ENCODE assay signal across 8 mouse cellular contexts in genomic region chr3:27155051-27155855, GRCm38 (mm10). TPM values are rescaled to one million over a fixed set of nuclear protein-coding genes. Genes with fewer than 3 reads are reported as not detected.
DNase-seq lines count a peak whose midpoint lies in the region.

No protein-coding gene starts in this region.

- peak; percentile 88 for DNase-seq in heart, adult 11 months
- DNase-seq in heart, adult 8-10 months (ENCODE audit: low spot score): no peak
- peak; percentile 74 for DNase-seq in embryo, embryonic 10 days (ENCODE audit: low spot score)
- DNase-seq in kidney, adult 11 months: peak; percentile 78
- peak; percentile 82 to 85 for DNase-seq in lung, adult 18-20 months
- no peak for DNase-seq in frontal cortex, postnatal 36 days (ENCODE audit: low spot score in 2 of 2)
- DNase-seq in left cerebral cortex, adult 11 months (ENCODE audit: low spot score): no peak
- no peak for DNase-seq in left cerebral cortex, adult 8-10 months (ENCODE audit: low spot score in 2 of 2)

RNA-seq across cellular contexts. Expression of gene Ect2, which starts 1.6 kb away (rescaled TPM):
- total RNA-seq in heart, adult 8-10 months (2022): under 1 TPM; 0.12 to 0.43 (median 0.29) TPM
- total RNA-seq in left cerebral cortex, adult 8-10 months (2022): under 1 TPM; 0.50 to 0.99 (median 0.62) TPM

RNA-seq across cellular contexts. Expression of gene Nceh1, which starts 27.5 kb away (rescaled TPM):
- total RNA-seq in heart, adult 8-10 months (2022): 100 to 1,000 TPM; 183 to 266 (median 229) TPM
- 100 to 1,000 TPM; 113 to 126 (median 120) TPM for total RNA-seq in left cerebral cortex, adult 8-10 months (2022)

Comparison
In these comparisons a context has a peak if more than half of its experiments do, and no peak if none do; other contexts are left out.
1. DNase-seq: peak in heart, adult 11 months (single experiment), embryo, embryonic 10 days (single experiment), kidney, adult 11 months (single experiment) and lung, adult 18-20 months (2 of 2); none in heart, adult 8-10 months (single experiment), frontal cortex, postnatal 36 days (0 of 2), left cerebral cortex, adult 11 months (single experiment) and left cerebral cortex, adult 8-10 months (0 of 2).